Mouse (Mus musculus): ENCODE results near the gene Zbtb3. TPM values are rescaled to one million over a fixed set of nuclear protein-coding genes. Genes with fewer than 3 reads are reported as not detected.
A peak's percentile ranks its signal among the peaks of the same experiment; 100 is the strongest.

The Zbtb3 gene
- polyA plus RNA-seq (2011; ENCODE audit: insufficient read depth, insufficient read length, low read depth, missing spikeins), result 3.1 and 4.1 TPM in 2 replicates

GRCm38 (mm10) chr19:8802130-8802821 lies at the start of gene Zbtb3:
TSS of gene Zbtb3 (plus strand) at chr19:8802555.
- no peaks in the 10 kb centered on the region for H3K4me1 ChIP-seq (ENCODE audit: control insufficient read depth, insufficient read depth, low read length)
- peak within 1 kb of the TSS; percentile 91 for H3K4me3 ChIP-seq (ENCODE audit: low read depth, low read length)
- no peaks in the 10 kb centered on the region for H3K27me3 ChIP-seq (ENCODE audit: control insufficient read depth, insufficient read depth, low read length, poor library complexity, severe bottlenecking)
- no peaks in the 10 kb centered on the region for H3K9me3 ChIP-seq (replicated peaks; ENCODE audit: control insufficient read depth, insufficient read depth, low read length, poor library complexity, severe bottlenecking)
- TF ChIP-seq CTCF (IDR thresholded peaks at IDR 0.05; ENCODE audit: low read depth, low read length), result no peak
- TF ChIP-seq EP300 (IDR thresholded peaks at IDR 0.05; ENCODE audit: insufficient read depth, low read depth, low read length), result no peak
- peak; percentile 72 for TF ChIP-seq POLR2A (IDR thresholded peaks at IDR 0.05; ENCODE audit: insufficient read depth, low read length)
- peak within 1 kb of the TSS; percentile 75 for H3K27ac ChIP-seq (ENCODE audit: insufficient read depth, low read length)
- H3K9ac ChIP-seq (ENCODE audit: low read depth, poor library complexity, severe bottlenecking), result peak within 1 kb of the TSS; percentile 73
- peaks cover 8% of the 10 kb centered on the region; the same call in 1 of the 2 replicates for H3K36me3 ChIP-seq (ENCODE audit: control insufficient read depth, insufficient read depth, low read length, poor library complexity, severe bottlenecking)

DNA sequence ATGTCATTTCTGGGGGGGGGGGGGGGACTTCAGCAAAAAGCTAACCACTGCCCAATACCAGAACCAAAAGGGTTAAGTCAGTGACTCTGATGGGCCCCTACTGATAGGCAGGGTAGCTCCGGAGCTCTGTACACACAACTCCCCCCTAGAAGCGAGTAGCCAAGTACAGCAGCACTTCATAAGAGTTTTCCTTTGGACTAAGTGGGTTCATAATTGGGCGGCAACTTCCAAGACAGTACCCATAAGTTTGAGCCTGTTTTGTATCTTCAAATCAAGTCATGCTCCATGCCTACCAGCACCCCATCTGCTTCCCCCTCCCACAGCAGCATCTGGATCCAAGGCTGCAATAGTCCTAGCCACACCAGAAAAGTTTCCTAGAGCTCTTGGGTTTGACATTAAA lies 46.7 kb upstream of the Zbtb3 start:
- no peaks in the 10 kb centered on the region for H3K9me3 ChIP-seq (replicated peaks; ENCODE audit: control insufficient read depth, insufficient read depth, low read length, poor library complexity, severe bottlenecking)
- H3K36me3 ChIP-seq (ENCODE audit: control insufficient read depth, insufficient read depth, low read length, poor library complexity, severe bottlenecking), result peaks cover 8% of the 10 kb centered on the region
- H3K27me3 ChIP-seq (ENCODE audit: control insufficient read depth, insufficient read depth, low read length, poor library complexity, severe bottlenecking), result no peaks in the 10 kb centered on the region
- no peak overlapping the region for H3K4me3 ChIP-seq (ENCODE audit: low read depth, low read length)
- no peak overlapping the region for H3K27ac ChIP-seq (ENCODE audit: insufficient read depth, low read length)
- TF ChIP-seq CTCF (IDR thresholded peaks at IDR 0.05; ENCODE audit: low read depth, low read length) (no peak), POLR2A (IDR thresholded peaks at IDR 0.05; ENCODE audit: insufficient read depth, low read length) (no peak), EP300 (IDR thresholded peaks at IDR 0.05; ENCODE audit: insufficient read depth, low read depth, low read length) (no peak)
- no peaks in the 10 kb centered on the region for H3K4me1 ChIP-seq (ENCODE audit: control insufficient read depth, insufficient read depth, low read length)
- peak overlapping the region; percentile 95 for H3K9ac ChIP-seq (ENCODE audit: low read depth, poor library complexity, severe bottlenecking)

DNA sequence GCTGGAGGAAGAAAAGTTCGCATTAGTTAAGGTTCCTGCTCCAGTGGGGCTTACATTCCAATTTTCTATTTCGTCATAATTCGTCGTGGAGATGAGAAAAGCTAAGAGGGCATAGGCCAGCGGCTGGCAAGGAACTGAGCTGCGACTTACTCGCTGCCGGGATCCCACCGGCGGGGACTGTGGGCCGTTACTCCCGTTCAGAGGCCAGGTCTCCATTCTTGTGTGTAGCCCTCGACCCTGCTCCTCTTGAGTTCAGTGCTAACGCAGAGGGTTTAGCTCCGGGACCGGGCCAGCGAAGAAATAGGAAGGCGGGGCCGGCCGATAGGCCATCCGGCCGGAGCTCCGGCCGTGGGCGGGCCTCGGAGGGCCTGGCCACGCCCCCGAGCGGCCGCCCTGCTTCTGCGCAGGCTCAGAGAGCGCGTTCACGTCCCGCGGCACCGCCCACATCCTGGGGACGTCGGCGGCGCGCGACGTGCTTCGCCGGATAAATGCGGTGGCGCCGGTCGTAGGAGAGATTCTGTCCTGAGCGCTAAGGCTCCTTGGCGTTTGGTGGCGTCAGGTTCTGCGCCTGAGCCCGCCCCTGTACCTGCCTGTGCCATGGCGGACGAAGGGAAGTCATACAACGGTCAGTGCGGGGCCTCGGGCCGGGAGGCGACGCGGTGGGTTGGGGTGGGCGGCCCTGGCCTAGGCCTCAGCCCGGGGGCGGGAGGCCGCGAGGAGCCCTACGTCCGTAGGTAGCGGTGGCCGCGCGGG lies 45.5 kb upstream of the Zbtb3 start, which contains the start of gene Nxf1:
TSS of gene Nxf1 (plus strand) at position 439 of the 753 bp plus-strand sequence.
- peak within 1 kb of the TSS; percentile 42 for H3K27ac ChIP-seq (ENCODE audit: insufficient read depth, low read length)
- no peaks in the 10 kb centered on the region for H3K4me1 ChIP-seq (ENCODE audit: control insufficient read depth, insufficient read depth, low read length)
- peak within 1 kb of the TSS; percentile 95 for H3K9ac ChIP-seq (ENCODE audit: low read depth, poor library complexity, severe bottlenecking)
- H3K36me3 ChIP-seq (ENCODE audit: control insufficient read depth, insufficient read depth, low read length, poor library complexity, severe bottlenecking), result peaks cover 3% of the 10 kb centered on the region
- TF ChIP-seq CTCF (IDR thresholded peaks at IDR 0.05; ENCODE audit: low read depth, low read length), result no peak
- TF ChIP-seq POLR2A (IDR thresholded peaks at IDR 0.05; ENCODE audit: insufficient read depth, low read length), result peak; percentile 83
- no peak for TF ChIP-seq EP300 (IDR thresholded peaks at IDR 0.05; ENCODE audit: insufficient read depth, low read depth, low read length)
- no peaks in the 10 kb centered on the region for H3K27me3 ChIP-seq (ENCODE audit: control insufficient read depth, insufficient read depth, low read length, poor library complexity, severe bottlenecking)
- H3K4me3 ChIP-seq (ENCODE audit: low read depth, low read length), result peak within 1 kb of the TSS; percentile 89
- no peaks in the 10 kb centered on the region for H3K9me3 ChIP-seq (replicated peaks; ENCODE audit: control insufficient read depth, insufficient read depth, low read length, poor library complexity, severe bottlenecking)

GRCm38 (mm10) chr19:8757471-8757998 lies 44.8 kb upstream of the Zbtb3 start:
- TF ChIP-seq EP300 (IDR thresholded peaks at IDR 0.05; ENCODE audit: insufficient read depth, low read depth, low read length) (no peak), CTCF (IDR thresholded peaks at IDR 0.05; ENCODE audit: low read depth, low read length) (no peak), POLR2A (IDR thresholded peaks at IDR 0.05; ENCODE audit: insufficient read depth, low read length) (no peak)
- Histone ChIP-seq H3K4me3 (ENCODE audit: low read depth, low read length) (peak overlapping the region; percentile 87), H3K9me3 (replicated peaks; ENCODE audit: control insufficient read depth, insufficient read depth, low read length, poor library complexity, severe bottlenecking) (no peaks in the 10 kb centered on the region), H3K27ac (ENCODE audit: insufficient read depth, low read length) (no peak overlapping the region), H3K27me3 (ENCODE audit: control insufficient read depth, insufficient read depth, low read length, poor library complexity, severe bottlenecking) (no peaks in the 10 kb centered on the region), H3K4me1 (ENCODE audit: control insufficient read depth, insufficient read depth, low read length) (no peaks in the 10 kb centered on the region), H3K9ac (ENCODE audit: low read depth, poor library complexity, severe bottlenecking) (peak overlapping the region; percentile 95), H3K36me3 (ENCODE audit: control insufficient read depth, insufficient read depth, low read length, poor library complexity, severe bottlenecking) (peaks cover 9% of the 10 kb centered on the region)

GRCm38 (mm10) chr19:8758899-8759298 lies 43.5 kb upstream of the Zbtb3 start:
- Histone ChIP-seq H3K27me3 (ENCODE audit: control insufficient read depth, insufficient read depth, low read length, poor library complexity, severe bottlenecking) (no peaks in the 10 kb centered on the region), H3K36me3 (ENCODE audit: control insufficient read depth, insufficient read depth, low read length, poor library complexity, severe bottlenecking) (peaks cover 20% of the 10 kb centered on the region), H3K4me1 (ENCODE audit: control insufficient read depth, insufficient read depth, low read length) (no peaks in the 10 kb centered on the region), H3K27ac (ENCODE audit: insufficient read depth, low read length) (no peak overlapping the region), H3K9me3 (replicated peaks; ENCODE audit: control insufficient read depth, insufficient read depth, low read length, poor library complexity, severe bottlenecking) (peaks cover 2% of the 10 kb centered on the region; the same call in 1 of the 2 replicates), H3K4me3 (ENCODE audit: low read depth, low read length) (no peak overlapping the region), H3K9ac (ENCODE audit: low read depth, poor library complexity, severe bottlenecking) (peak overlapping the region; percentile 95; the same call in 1 of the 2 replicates)
- TF ChIP-seq CTCF (IDR thresholded peaks at IDR 0.05; ENCODE audit: low read depth, low read length) (no peak), EP300 (IDR thresholded peaks at IDR 0.05; ENCODE audit: insufficient read depth, low read depth, low read length) (no peak), POLR2A (IDR thresholded peaks at IDR 0.05; ENCODE audit: insufficient read depth, low read length) (no peak)
